16 mouse cellular contexts compared by ENCODE assay signal in genomic region chr3:85176736-85177135, GRCm38 (mm10).
"Had no signal": no experiment of that assay in that cellular context is flagged by ENCODE, and none has a peak within 500 bp of the region (broad histone marks: within the 10 kb centered on the region; RNA-seq: fewer than 3 reads in every experiment).

No protein-coding gene starts in this region.

- H3K4me3 ChIP-seq: megakaryocyte, embryonic 14.5 days; midbrain, embryonic 13.5 days; midbrain, embryonic 15.5 days; neural tube, embryonic 13.5 days; neural tube, embryonic 15.5 days had no signal

- DNase-seq: lung, adult 18-20 months; lung, embryonic 14.5 days; lung, postnatal 10 days; retina, postnatal 1 day; right cerebral cortex, adult 18-20 months; right cerebral cortex, postnatal 25 days; right cerebral cortex, postnatal 4 days; thymus, adult 18-20 months; thymus, postnatal 14 days; thymus, postnatal 36 days had no signal

- H3K27ac ChIP-seq: macrophage; midbrain, embryonic 13.5 days; midbrain, embryonic 15.5 days; neural tube, embryonic 13.5 days; neural tube, embryonic 15.5 days had no signal
